Mouse (Mus musculus) heart, postnatal 0 days (tissue): ENCODE data around the gene Kctd17. TPM values are rescaled to one million over a fixed set of nuclear protein-coding genes. Genes with fewer than 3 reads are reported as not detected.

ENCODE experiments used
- ATAC-seq: fragments of 200-750 bp; cut with Nextera tagmentation; 2 replicates; pipeline ENCODE4 v1.8.0; 2017; ENCODE audit warnings: low read depth, moderate number of reproducible peaks, moderate library complexity; ENCODE audit not compliant: insufficient read depth
- DNase-seq: peaks from one replicate; pipeline ENCODE4 v3.0.0-alpha.2; 2016; ENCODE audit warnings: low spot score
- H3K27ac ChIP-seq: fragments of 300-500 bp; sonication (generic); 2 replicates; pipeline ENCODE4 v1.5.1; 2014; ENCODE audit warnings: low read depth, mild to moderate bottlenecking
- H3K27me3 ChIP-seq: fragments of 300-500 bp; sonication (generic); 2 replicates; pipeline ENCODE4 v1.6.1; 2014; ENCODE audit warnings: low read length, mixed read lengths; ENCODE audit not compliant: control insufficient read depth, insufficient read depth
- H3K36me3 ChIP-seq: fragments of 300-500 bp; sonication (generic); replicated peaks from 2 replicates; pipeline ENCODE4 v1.6.1; 2014; ENCODE audit warnings: low read length, mixed read lengths; ENCODE audit not compliant: control insufficient read depth, insufficient read depth
- H3K4me1 ChIP-seq: fragments of 300-500 bp; sonication (generic); 2 replicates; pipeline ENCODE4 v1.6.1; 2014; ENCODE audit warnings: antibody characterized with exemption; ENCODE audit not compliant: control insufficient read depth, insufficient read depth
- H3K4me2 ChIP-seq: fragments of 300-500 bp; sonication (generic); 2 replicates; pipeline ENCODE4 v1.6.1; 2014; ENCODE audit warnings: low read depth, mild to moderate bottlenecking, low read length, moderate library complexity
- H3K4me3 ChIP-seq: fragments of 300-500 bp; sonication (generic); 2 replicates; pipeline ENCODE4 v1.5.1; 2014; ENCODE audit warnings: low read depth, low read length
- H3K9ac ChIP-seq: fragments of 300-500 bp; sonication (generic); replicated peaks from 2 replicates; pipeline ENCODE4 v1.6.1; 2014; ENCODE audit warnings: low read depth, low read length, mixed read lengths
- H3K9me3 ChIP-seq: fragments of 300-500 bp; sonication (generic); replicated peaks from 2 replicates; pipeline ENCODE4 v1.6.1; 2016; ENCODE audit warnings: low read length; ENCODE audit not compliant: control insufficient read depth
- CTCF ChIP-seq: IDR thresholded peaks from 2 replicates; pipeline ENCODE4 v1.5.1; 2016; ENCODE audit warnings: antibody characterized with exemption, control low read depth, low read depth
- EP300 ChIP-seq: IDR thresholded peaks from 2 replicates; pipeline ENCODE4 v1.6.1; 2016; ENCODE audit warnings: antibody characterized with exemption, low read depth
- WGBS: fragments of 180-500 bp; shearing (Covaris S2); extraction: QIAGEN DNeasy Blood & Tissue Kit; methylation state at CpG from one replicate; pipeline ENCODE4 v1.1.7; 2014; 5-methylcytosine and 5-hydroxymethylcytosine counted together
- polyA plus RNA-seq: library from polyadenylated mRNA; unstranded; fragments of >200 nt; fragmentation: Nextera tagmentation; extraction: Ambion mirVana; gene quantifications from 2 replicates; pipeline ENCODE4 v1.2.1, GENCODE M21; 2015
- total RNA-seq: library from RNA; depleted of rRNA; stranded (reverse); fragments of >200 nt; gene quantifications from 2 replicates; pipeline ENCODE4 v1.2.3, GENCODE M21; 2014; ENCODE audit warnings: low replicate concordance

Gene Kctd17
- total and polyA plus RNA-seq, 2 experiments from 2014 or later = 17.8 to 49.8 TPM

DNA sequence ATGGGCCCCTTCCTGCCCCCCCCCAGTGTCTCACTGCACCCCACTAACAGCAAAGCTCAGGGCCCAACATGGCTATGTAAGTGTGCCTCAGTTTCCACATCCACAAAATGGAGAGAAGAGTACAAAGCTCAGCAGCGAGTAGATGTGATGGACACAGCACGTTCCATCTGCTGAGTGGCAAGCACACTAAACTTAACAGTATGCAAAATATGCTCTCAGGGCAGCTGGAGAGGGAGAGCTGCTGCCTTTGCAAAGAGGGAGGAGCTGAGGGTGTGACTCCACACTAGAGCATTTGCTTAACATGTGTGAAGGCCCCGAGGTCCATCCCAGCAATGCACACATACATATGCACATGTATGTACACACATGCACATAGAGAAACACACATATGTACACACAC is 24.6 kb downstream of the Kctd17 start:
- no peak for TF ChIP-seq EP300
- no peak for TF ChIP-seq CTCF
- no peak for DNase-seq
- no peak for ATAC-seq
- Histone ChIP-seq H3K4me3 (no peak overlapping the region), H3K4me1 (peaks cover 9% of the 10 kb centered on the region; the same call in 1 of the 2 replicates), H3K9ac (no peak overlapping the region), H3K27me3 (no peaks in the 10 kb centered on the region), H3K9me3 (no peaks in the 10 kb centered on the region), H3K4me2 (no peak overlapping the region), H3K36me3 (no peaks in the 10 kb centered on the region), H3K27ac (no peak overlapping the region)
- WGBS = 58% methylated on average over 3 of the region's 3 CpGs

DNA sequence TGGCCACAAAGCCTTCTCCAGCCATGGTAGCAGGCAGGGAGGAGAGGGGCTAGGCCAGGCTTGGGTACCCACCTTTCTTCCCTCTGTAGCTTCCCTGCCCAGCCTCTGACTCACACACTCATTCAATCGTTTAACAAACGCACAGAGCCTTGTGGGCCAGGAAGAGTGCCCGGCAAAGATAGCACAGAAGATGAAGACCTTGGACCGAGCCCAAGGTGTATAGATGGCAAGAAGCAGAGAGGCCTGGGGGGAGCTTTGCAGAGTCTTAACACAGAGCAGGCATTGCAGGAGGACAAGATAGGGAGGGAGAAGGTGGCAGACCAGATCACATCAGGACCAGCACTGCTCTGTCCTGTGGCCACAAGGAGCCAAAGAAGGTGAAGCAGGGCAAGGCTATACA is 26.8 kb downstream of the Kctd17 start:
- H3K27me3 ChIP-seq = no peaks in the 10 kb centered on the region
- H3K9me3 ChIP-seq = no peaks in the 10 kb centered on the region
- DNase-seq (no peak), ATAC-seq (no peak)
- H3K36me3 ChIP-seq = no peaks in the 10 kb centered on the region
- no peak overlapping the region for H3K9ac ChIP-seq
- H3K4me2 ChIP-seq = no peak overlapping the region
- no peaks in the 10 kb centered on the region for H3K4me1 ChIP-seq
- WGBS = 44% methylated on average over 4 of the region's 4 CpGs
- no peak overlapping the region for H3K27ac ChIP-seq
- TF ChIP-seq EP300 = no peak
- TF ChIP-seq CTCF = no peak
- no peak overlapping the region for H3K4me3 ChIP-seq

GRCm38 (mm10) chr15:78456051-78456450 is 27.7 kb downstream of the Kctd17 start:
- no peak overlapping the region for H3K9ac ChIP-seq
- ATAC-seq (no peak), DNase-seq (no peak)
- H3K27me3 ChIP-seq = no peaks in the 10 kb centered on the region
- no peaks in the 10 kb centered on the region for H3K4me1 ChIP-seq
- no peaks in the 10 kb centered on the region for H3K36me3 ChIP-seq
- WGBS = 54% methylated on average over 7 of the region's 7 CpGs
- no peaks in the 10 kb centered on the region for H3K9me3 ChIP-seq
- H3K27ac ChIP-seq = no peak overlapping the region
- H3K4me2 ChIP-seq = no peak overlapping the region
- no peak overlapping the region for H3K4me3 ChIP-seq
- no peak for TF ChIP-seq CTCF
- no peak for TF ChIP-seq EP300

DNA sequence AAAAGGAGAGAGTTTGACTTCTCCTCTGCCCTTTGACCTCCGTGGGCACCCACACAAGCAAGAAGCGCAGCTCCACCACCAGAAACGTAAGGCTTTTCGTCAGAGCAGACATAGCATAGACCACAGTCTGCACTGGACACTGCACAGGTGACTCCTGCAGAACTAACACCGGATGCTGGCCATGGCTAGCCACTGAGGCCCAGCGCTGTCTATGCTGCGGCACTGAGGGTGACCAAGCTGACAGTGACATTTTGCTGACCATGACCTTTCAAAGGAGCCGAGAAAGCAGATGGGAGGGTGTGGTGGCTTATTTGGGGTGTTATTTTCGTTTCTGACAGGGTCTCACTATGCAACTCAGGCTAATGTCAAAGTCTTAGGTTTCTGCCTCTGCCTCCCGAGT is 28.8 kb downstream of the Kctd17 start:
- Histone ChIP-seq H3K4me2 (no peak overlapping the region), H3K36me3 (no peaks in the 10 kb centered on the region), H3K9me3 (no peaks in the 10 kb centered on the region), H3K27ac (no peak overlapping the region), H3K9ac (no peak overlapping the region), H3K27me3 (no peaks in the 10 kb centered on the region), H3K4me3 (no peak overlapping the region), H3K4me1 (no peaks in the 10 kb centered on the region)
- DNase-seq (no peak), ATAC-seq (no peak)
- TF ChIP-seq CTCF (no peak), EP300 (no peak)
- 72% methylated on average over 10 of the region's 10 CpGs for WGBS

GRCm38 (mm10) chr15:78462981-78463380 is 34.6 kb downstream of the Kctd17 start:
- WGBS = 27% methylated on average over 2 of the region's 2 CpGs

GRCm38 (mm10) chr15:78466809-78467208 is 38.4 kb downstream of the Kctd17 start:
- DNase-seq (no peak), ATAC-seq (no peak)
- Histone ChIP-seq H3K27ac (no peak overlapping the region), H3K36me3 (no peaks in the 10 kb centered on the region), H3K4me1 (peaks cover 10% of the 10 kb centered on the region; the same call in 1 of the 2 replicates), H3K9ac (no peak overlapping the region), H3K4me3 (no peak overlapping the region), H3K9me3 (no peaks in the 10 kb centered on the region), H3K27me3 (0 out of 2 replicates have a peak, but pooled peaks cover 9% of the 10 kb centered on the region), H3K4me2 (no peak overlapping the region)
- TF ChIP-seq EP300 (no peak), CTCF (no peak; the same call in 1 of the 2 replicates)
- WGBS = 36% methylated on average over 6 of the region's 6 CpGs

More at GRCm38 (mm10) chr15:78462981-78463380, 34.6 kb downstream of the Kctd17 start:
- no peak overlapping the region for H3K9ac ChIP-seq
- DNase-seq = no peak
- no peak overlapping the region for H3K27ac ChIP-seq
- H3K4me3 ChIP-seq = no peak overlapping the region
- ATAC-seq = no peak
- H3K27me3 ChIP-seq = 0 out of 2 replicates have a peak, but pooled peaks cover 9% of the 10 kb centered on the region
- H3K9me3 ChIP-seq = no peaks in the 10 kb centered on the region
- TF ChIP-seq CTCF = no peak
- TF ChIP-seq EP300 = no peak
- H3K36me3 ChIP-seq = no peaks in the 10 kb centered on the region
- no peaks in the 10 kb centered on the region for H3K4me1 ChIP-seq
- H3K4me2 ChIP-seq = no peak overlapping the region
